Mouse (Mus musculus) testis, postnatal 14 days (tissue): ENCODE results near the gene Gm17416.

ENCODE experiments used
- DNase-seq: peaks from one replicate; pipeline ENCODE4 v3.0.0; 2021; ENCODE audit warnings: low spot score

Gene Gm17416

DNA sequence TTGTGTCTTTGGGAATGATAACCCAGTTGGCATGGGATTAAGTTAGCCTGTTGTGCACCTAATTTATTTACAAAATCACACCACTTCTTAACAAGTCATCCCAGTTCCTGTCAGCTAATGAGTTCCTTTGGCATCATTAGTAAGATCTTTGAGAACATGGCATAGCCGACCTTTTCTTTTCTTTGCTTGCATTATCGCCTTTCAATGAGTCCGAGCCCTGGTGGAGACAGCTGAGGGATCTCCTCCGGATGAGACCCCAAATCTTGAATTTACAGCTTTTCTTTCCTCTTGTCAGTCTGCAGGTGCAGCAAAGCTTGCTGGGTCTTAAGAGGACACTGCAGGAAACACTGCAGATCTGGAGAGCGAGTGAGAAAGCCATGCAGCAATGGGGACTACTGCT lies at the start of gene Gm17416:
Gene Gm17416, plus strand, starts transcription at position 301 of the 400 bp plus-strand sequence.
- no peak for DNase-seq

- peak; percentile 25 for DNase-seq
Measured at GRCm38 (mm10) chr2:152539944-152540710, 29.0 kb upstream of the Gm17416 start, which contains the start of gene Defb29. Gene Defb29 (minus strand): TSS chr2:152540098.

DNA sequence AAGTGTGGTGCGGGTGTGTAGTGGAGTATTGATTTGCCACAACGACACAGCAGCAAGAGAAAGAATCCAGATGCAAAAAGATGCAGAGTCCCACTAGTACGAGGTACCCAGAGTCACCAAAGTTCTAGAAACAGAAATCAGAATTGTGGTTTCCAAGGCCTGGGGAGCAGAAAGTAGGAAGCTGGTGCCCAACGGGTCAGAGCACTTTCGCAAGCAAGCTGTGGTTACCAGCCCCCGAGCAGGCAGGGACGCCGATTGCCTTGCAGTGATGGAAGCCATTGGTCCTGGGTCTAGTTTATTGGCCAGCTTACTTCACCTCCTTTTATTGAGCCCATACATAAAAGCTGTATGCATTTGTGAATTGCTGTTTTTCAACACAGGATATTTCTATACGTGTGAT lies 27.2 kb upstream of the Gm17416 start:
- DNase-seq, result no peak

DNA sequence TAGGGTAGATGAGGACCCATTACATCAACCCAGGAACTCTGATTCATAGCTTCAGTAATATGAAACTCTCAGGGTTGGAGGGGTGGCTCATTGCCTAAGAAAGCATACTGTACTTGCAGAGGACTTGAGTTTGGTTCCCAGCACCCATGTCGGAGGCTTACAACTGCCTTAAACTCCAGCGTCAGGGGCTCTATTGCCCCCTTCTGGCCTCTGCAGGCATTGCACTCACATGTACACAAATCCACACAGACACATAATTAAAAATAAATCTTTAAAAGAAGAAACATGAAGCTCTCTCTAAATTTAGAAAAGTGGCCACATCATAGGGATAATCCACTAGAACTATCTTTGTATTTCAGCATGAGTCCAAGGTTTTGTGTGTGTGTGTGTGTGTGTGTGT lies 26.2 kb upstream of the Gm17416 start:
- no peak for DNase-seq

DNA sequence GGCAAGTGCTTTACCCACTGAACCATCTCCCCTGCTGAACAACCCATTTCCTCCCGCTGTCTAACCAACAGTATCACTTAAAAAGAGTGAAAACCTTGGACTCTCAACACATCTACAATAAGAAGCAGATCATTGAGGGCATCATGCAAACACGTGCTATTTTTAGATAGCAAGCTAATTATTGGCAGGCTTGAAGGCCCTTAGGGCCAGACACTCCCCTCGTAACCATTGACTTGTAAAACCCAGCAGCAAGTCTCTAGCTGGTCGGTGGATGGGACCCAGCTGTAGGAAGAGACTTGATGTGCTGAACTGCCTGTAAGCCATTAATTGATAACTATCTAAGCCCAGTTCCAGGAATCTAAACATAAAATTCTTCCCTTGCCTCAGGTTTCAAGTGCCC lies 25.7 kb upstream of the Gm17416 start:
- no peak for DNase-seq

DNA sequence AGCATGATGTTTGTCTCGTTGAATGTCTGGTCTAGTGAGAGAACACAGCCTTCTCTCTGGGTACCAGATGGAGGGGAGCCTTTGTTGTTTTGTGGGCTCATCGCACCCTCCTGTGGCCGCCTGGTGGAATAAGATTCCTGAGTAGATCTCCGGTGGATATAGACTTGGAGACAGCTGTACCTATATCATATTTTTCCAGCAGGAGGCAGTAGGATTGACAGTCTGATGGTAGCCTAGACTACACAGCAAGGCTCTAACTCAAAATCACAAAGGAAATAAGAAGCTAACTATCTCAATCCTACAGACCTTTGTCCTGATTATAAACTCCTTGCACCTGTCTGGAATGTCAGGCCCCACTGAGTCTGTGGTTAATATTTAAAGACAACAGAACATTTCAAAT lies 24.4 kb upstream of the Gm17416 start:
- DNase-seq, result peak; percentile 51

- no peak for DNase-seq
Measured at GRCm38 (mm10) chr2:152548124-152548523, 21.0 kb upstream of the Gm17416 start.

GRCm38 (mm10) chr2:152553774-152554423 lies 15.2 kb upstream of the Gm17416 start:
- peak; percentile 59 for DNase-seq

GRCm38 (mm10) chr2:152556655-152557054 lies 12.5 kb upstream of the Gm17416 start:
- DNase-seq, result no peak

DNA sequence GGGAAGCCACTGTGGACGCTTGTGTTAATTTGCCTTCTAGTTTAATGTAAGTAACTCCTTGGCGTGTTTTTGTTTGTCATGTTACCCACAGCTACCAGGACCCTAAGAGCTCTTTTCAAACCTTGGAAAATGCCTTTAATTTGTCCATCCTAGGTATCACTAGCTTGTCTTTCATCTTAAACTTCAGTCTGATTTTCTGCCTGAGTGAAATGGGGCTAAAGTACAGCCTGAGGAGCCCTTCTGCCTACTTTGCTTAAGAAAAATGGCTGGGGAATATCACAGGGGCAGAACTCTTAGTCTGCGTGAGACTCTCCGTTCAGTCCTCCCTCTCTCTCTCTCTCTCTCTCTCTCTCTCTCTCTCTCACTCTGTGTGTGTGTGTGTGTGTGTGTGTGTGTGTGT lies 743 bp downstream of the Gm17416 start:
- DNase-seq, result no peak

GRCm38 (mm10) chr2:152570313-152570712 lies 1.2 kb downstream of the Gm17416 start:
- DNase-seq, result no peak

GRCm38 (mm10) chr2:152572114-152572794 lies 3.1 kb downstream of the Gm17416 start, which contains the start of gene Defb21:
Gene Defb21 (plus strand): TSS chr2:152572744.
- DNase-seq, result peak; percentile 64

- DNase-seq, result no peak
Measured at GRCm38 (mm10) chr2:152573484-152573883, 4.3 kb downstream of the Gm17416 start.

- peak; percentile 82 for DNase-seq
Measured at GRCm38 (mm10) chr2:152580107-152580506, 11.0 kb downstream of the Gm17416 start, which contains the start of gene Defb19. Gene Defb19 (minus strand): TSS chr2:152580312.

DNA sequence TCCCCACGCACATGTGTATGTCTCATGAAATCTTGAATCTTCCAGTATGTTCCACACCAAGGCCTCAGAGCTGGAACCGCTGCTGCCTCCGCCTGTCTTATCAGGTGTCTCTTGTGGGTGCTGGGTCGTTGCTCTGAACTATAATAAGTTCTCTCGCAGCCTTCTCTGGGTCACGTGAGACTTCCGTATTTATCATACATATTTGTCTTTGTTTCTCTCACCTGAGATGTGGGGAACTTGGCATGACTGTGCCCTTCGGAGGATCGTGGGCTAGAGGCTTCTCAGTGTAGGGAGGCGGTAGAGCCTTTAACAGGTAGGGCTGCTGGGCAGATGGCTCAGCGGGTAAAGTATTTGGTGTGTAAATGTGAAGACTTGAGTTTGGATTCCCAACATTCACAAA lies 11.5 kb downstream of the Gm17416 start:
- no peak for DNase-seq

DNA sequence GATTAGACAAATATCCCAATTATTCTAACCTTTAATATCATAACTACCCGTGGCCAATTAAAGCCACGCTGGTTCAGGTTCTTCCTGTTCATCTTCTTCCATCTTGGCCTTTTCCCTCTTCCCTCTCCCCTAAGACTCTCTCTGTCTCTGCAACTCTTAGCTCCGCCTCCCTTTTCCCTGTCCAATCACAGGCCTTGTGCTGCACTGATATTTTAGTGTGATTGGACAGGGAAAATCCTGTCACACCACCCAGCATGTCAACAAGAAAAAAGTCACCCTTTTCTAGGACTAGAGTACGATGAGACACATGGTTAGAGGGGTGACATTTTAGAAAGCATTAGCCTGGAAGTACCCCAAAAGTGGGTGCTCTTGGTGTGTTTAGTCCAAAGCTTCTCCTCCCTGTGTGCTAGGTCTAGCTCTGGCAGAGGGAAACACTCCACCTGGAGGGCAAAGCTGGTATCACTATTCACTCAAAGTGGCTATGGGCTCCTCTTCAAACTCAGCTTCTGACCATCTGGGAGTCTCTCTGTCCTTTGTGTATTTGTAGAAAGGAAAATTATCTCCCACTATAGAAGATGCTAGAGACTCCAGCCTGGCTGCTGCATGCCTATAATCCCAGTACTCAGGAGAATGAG lies 17.9 kb downstream of the Gm17416 start:
- DNase-seq, result no peak

- no peak for DNase-seq
Measured at GRCm38 (mm10) chr2:152588450-152588849, 19.3 kb downstream of the Gm17416 start.

- no peak for DNase-seq
Measured at GRCm38 (mm10) chr2:152589021-152589420, 19.9 kb downstream of the Gm17416 start.

- no peak for DNase-seq
Measured at GRCm38 (mm10) chr2:152599299-152599698, 30.2 kb downstream of the Gm17416 start, which contains the start of gene Defb45. Gene Defb45 (minus strand): TSS chr2:152599399.

DNA sequence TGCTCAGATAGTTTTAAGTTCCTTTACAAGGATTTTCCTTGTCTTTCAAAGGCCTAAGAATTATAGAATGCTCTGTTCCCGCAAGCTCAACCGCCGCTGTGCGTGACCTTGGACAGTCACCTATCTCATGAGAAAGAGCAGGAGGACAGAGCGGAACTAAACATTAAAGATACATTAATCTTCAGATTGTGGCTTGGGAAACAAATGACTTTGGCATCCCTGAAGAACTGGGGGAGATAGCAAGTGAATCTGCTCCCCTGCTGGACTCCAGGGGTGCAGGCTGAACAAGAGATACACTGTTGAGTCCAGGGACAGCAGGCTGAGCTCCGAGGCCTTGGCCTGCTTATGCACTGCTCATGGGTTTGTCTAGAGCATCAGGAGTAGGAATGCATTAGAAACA lies 30.9 kb downstream of the Gm17416 start:
- DNase-seq, result peak; percentile 81

- DNase-seq, result no peak
Measured at GRCm38 (mm10) chr2:152601275-152601960, 32.3 kb downstream of the Gm17416 start.

DNA sequence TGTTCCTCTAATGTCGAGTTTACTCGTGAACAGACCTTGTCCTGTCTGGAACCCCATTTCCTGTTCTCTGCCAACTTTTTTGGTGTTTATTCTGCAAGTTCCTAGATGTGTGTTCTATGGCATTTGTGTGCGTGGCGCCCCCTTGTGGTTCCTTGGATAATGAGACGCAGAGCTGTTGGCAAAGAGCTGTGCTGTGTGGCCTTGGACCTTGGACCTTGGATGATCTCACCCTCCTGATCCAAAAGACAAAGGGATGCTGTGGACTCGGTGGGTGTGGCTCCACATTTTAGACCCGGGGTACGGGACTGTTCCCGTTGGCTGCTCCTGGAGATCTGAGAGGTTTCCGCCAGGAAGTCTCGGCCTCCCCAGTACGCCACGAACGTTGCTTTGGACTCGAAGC lies 34.9 kb downstream of the Gm17416 start, which contains the start of gene Defb36:
Gene Defb36, plus strand, starts transcription at position 271 of the 400 bp plus-strand sequence.
- DNase-seq, result peak; percentile 77
